11 mouse cellular contexts compared by ENCODE assay signal in genomic region chr10:116208727-116209115, GRCm38 (mm10).
DNase-seq lines count a peak whose midpoint lies in the region; ATAC-seq and TF ChIP-seq lines count a peak whose summit lies in the region.
"Had no signal": no experiment of that assay in that cellular context is flagged by ENCODE, and none has a peak within 500 bp of the region (broad histone marks: within the 10 kb centered on the region; RNA-seq: fewer than 3 reads in every experiment).

No protein-coding gene starts in this region.

- no peaks in the 10 kb centered on the region for H3K27me3 ChIP-seq in midbrain, embryonic 14.5 days (ENCODE audit: control insufficient read depth, insufficient read depth, low read length)
- H3K27me3 ChIP-seq in midbrain, embryonic 16.5 days (ENCODE audit: control insufficient read depth, insufficient read depth, low read depth, low read length), result no peaks in the 10 kb centered on the region
- H3K27me3 ChIP-seq in heart, embryonic 16.5 days (ENCODE audit: control insufficient read depth, insufficient read depth, low read length), result no peaks in the 10 kb centered on the region
- H3K27me3 ChIP-seq in limb, embryonic 13.5 days, result 0 out of 2 replicates have a peak, but pooled peaks cover 2% of the 10 kb centered on the region
- no peaks in the 10 kb centered on the region for H3K27me3 ChIP-seq in small intestine, adult 2 months (ENCODE audit: control insufficient read depth, insufficient read depth, low read length)
- H3K27me3 ChIP-seq: forebrain, embryonic 12.5 days; intestine, embryonic 15.5 days; midbrain, embryonic 13.5 days had no signal

- no peaks in the 10 kb centered on the region for H3K9me3 ChIP-seq in midbrain, embryonic 14.5 days (ENCODE audit: control insufficient read depth, low read length)
- H3K9me3 ChIP-seq in midbrain, embryonic 16.5 days (replicated peaks; ENCODE audit: control insufficient read depth, low read length, poor library complexity, severe bottlenecking), result no peaks in the 10 kb centered on the region
- H3K9me3 ChIP-seq in heart, embryonic 16.5 days (replicated peaks; ENCODE audit: control insufficient read depth, low read length), result no peaks in the 10 kb centered on the region
- H3K9me3 ChIP-seq in limb, embryonic 13.5 days, result no peaks in the 10 kb centered on the region
- H3K9me3 ChIP-seq: forebrain, embryonic 12.5 days; intestine, embryonic 15.5 days; midbrain, embryonic 13.5 days had no signal

- no peak overlapping the region for H3K4me3 ChIP-seq in midbrain, embryonic 14.5 days (replicated peaks; ENCODE audit: low read depth, low read length)
- no peak overlapping the region for H3K4me3 ChIP-seq in midbrain, embryonic 16.5 days (ENCODE audit: low read depth, low read length)
- no peak overlapping the region for H3K4me3 ChIP-seq in heart, embryonic 16.5 days (ENCODE audit: low read length)
- H3K4me3 ChIP-seq in limb, embryonic 13.5 days, result no peak overlapping the region
- no peak overlapping the region for H3K4me3 ChIP-seq in small intestine, adult 2 months (ENCODE audit: low read depth, low read length)
- H3K4me3 ChIP-seq: forebrain, embryonic 12.5 days; intestine, embryonic 15.5 days; midbrain, embryonic 13.5 days had no signal

- 62% methylated on average over 9 of the region's 9 CpGs for WGBS in midbrain, embryonic 14.5 days
- WGBS in midbrain, embryonic 16.5 days, result 62% methylated on average over 9 of the region's 9 CpGs
- WGBS in heart, embryonic 16.5 days, result 25% methylated on average over 9 of the region's 9 CpGs
- 42% methylated on average over 9 of the region's 9 CpGs for WGBS in limb, embryonic 13.5 days
- 70% methylated on average over 9 of the region's 9 CpGs for WGBS in small intestine, adult 2 months

- no peaks in the 10 kb centered on the region for H3K4me1 ChIP-seq in midbrain, embryonic 14.5 days (ENCODE audit: control insufficient read depth, insufficient read depth, low read length)
- no peaks in the 10 kb centered on the region for H3K4me1 ChIP-seq in midbrain, embryonic 16.5 days (ENCODE audit: control insufficient read depth, insufficient read depth, low read length)
- H3K4me1 ChIP-seq in heart, embryonic 16.5 days (ENCODE audit: control insufficient read depth, insufficient read depth, low read length), result peaks cover 4% of the 10 kb centered on the region; the same call in 1 of the 2 replicates
- H3K4me1 ChIP-seq in limb, embryonic 13.5 days, result peaks cover 12% of the 10 kb centered on the region
- peaks cover 2% of the 10 kb centered on the region; the same call in 1 of the 2 replicates for H3K4me1 ChIP-seq in small intestine, adult 2 months (ENCODE audit: control insufficient read depth, insufficient read depth, insufficient read length, low read length)

- no peak overlapping the region for H3K27ac ChIP-seq in midbrain, embryonic 14.5 days (replicated peaks; ENCODE audit: low read depth, low read length)
- no peak overlapping the region for H3K27ac ChIP-seq in midbrain, embryonic 16.5 days (ENCODE audit: low read length)
- peak overlapping the region; percentile 60 for H3K27ac ChIP-seq in heart, embryonic 16.5 days (ENCODE audit: low read length)
- no peak overlapping the region for H3K27ac ChIP-seq in limb, embryonic 13.5 days
- 0 out of 2 replicates have a peak overlapping the region, but pooled peaks have one; percentile 6 for H3K27ac ChIP-seq in small intestine, adult 2 months (ENCODE audit: insufficient read depth, low read depth, low read length)
- H3K27ac ChIP-seq: forebrain, embryonic 12.5 days; intestine, embryonic 15.5 days; midbrain, embryonic 13.5 days had no signal

- H3K36me3 ChIP-seq in midbrain, embryonic 14.5 days (ENCODE audit: control insufficient read depth, insufficient read depth, low read length), result no peaks in the 10 kb centered on the region
- H3K36me3 ChIP-seq in midbrain, embryonic 16.5 days (ENCODE audit: control insufficient read depth, insufficient read depth, low read length), result no peaks in the 10 kb centered on the region
- H3K36me3 ChIP-seq in heart, embryonic 16.5 days (ENCODE audit: control insufficient read depth, insufficient read depth), result no peaks in the 10 kb centered on the region
- H3K36me3 ChIP-seq in limb, embryonic 13.5 days, result no peaks in the 10 kb centered on the region
- H3K36me3 ChIP-seq in small intestine, adult 2 months (ENCODE audit: control insufficient read depth, insufficient read depth, low read length), result no peaks in the 10 kb centered on the region
- H3K36me3 ChIP-seq: forebrain, embryonic 12.5 days; intestine, embryonic 15.5 days; midbrain, embryonic 13.5 days had no signal

- no peak overlapping the region for H3K4me2 ChIP-seq in midbrain, embryonic 14.5 days (ENCODE audit: low read length)
- no peak overlapping the region for H3K4me2 ChIP-seq in midbrain, embryonic 16.5 days (ENCODE audit: low read length)
- peak overlapping the region; percentile 38 for H3K4me2 ChIP-seq in heart, embryonic 16.5 days (ENCODE audit: low read depth, low read length)
- peak overlapping the region; percentile 49; the same call in 1 of the 2 replicates for H3K4me2 ChIP-seq in limb, embryonic 13.5 days (replicated peaks)
- H3K4me2 ChIP-seq: intestine, embryonic 15.5 days had no signal

- no peak for TF ChIP-seq POLR2A in small intestine, adult 2 months (IDR thresholded peaks at IDR 0.05; ENCODE audit: low read depth, low read length)

- no peak overlapping the region for H3K9ac ChIP-seq in midbrain, embryonic 14.5 days (replicated peaks; ENCODE audit: low read length)
- no peak overlapping the region for H3K9ac ChIP-seq in midbrain, embryonic 16.5 days (ENCODE audit: low read depth, low read length)
- H3K9ac ChIP-seq in heart, embryonic 16.5 days (ENCODE audit: low read length), result no peak overlapping the region; the same call in 1 of the 2 replicates
- no peak overlapping the region for H3K9ac ChIP-seq in limb, embryonic 13.5 days
- H3K9ac ChIP-seq: forebrain, embryonic 12.5 days; intestine, embryonic 15.5 days had no signal

- no peak for ATAC-seq in midbrain, embryonic 14.5 days (ENCODE audit: low FRiP score, low TSS enrichment)
- ATAC-seq in midbrain, embryonic 16.5 days, result no peak
- ATAC-seq in heart, embryonic 16.5 days (replicated peaks; ENCODE audit: extremely low read depth, insufficient read depth, low FRiP score), result 0 out of 2 replicates have a peak, but pooled peaks have one; percentile 31
- ATAC-seq in limb, embryonic 13.5 days (ENCODE audit: low FRiP score, low read depth), result no peak
- ATAC-seq: intestine, embryonic 15.5 days had no signal

- no peak for TF ChIP-seq CTCF in small intestine, adult 2 months (IDR thresholded peaks at IDR 0.05; ENCODE audit: extremely low read depth, insufficient read length, insufficient replicate concordance, low read depth, low read length)

- intact Hi-C loops in left cerebral cortex, postnatal 14 days (cut with DNase I), result loop anchor here (1.0 to 5.0 kb wide), 2 partner anchors 59 to 111 kb away; no protein-coding TSS in a partner anchor

- peak; percentile 15 for DNase-seq in midbrain, embryonic 14.5 days
- DNase-seq in cerebellum, adult 8-10 months, result no peak
- DNase-seq in left cerebral cortex, postnatal 14 days (ENCODE audit: low spot score in 2 of 2), result no peak
- DNase-seq in cerebellum, adult 9-10 months, result no peak

Comparison
In these comparisons a context has a peak if more than half of its experiments do, and no peak if none do; other contexts are left out.
1. H3K27ac ChIP-seq: peak in heart, embryonic 16.5 days (single experiment) and small intestine, adult 2 months (single experiment); none in midbrain, embryonic 14.5 days (single experiment), midbrain, embryonic 16.5 days (single experiment) and limb, embryonic 13.5 days (single experiment).
2. H3K4me2 ChIP-seq: peak in heart, embryonic 16.5 days (single experiment) and limb, embryonic 13.5 days (single experiment); none in midbrain, embryonic 14.5 days (single experiment) and midbrain, embryonic 16.5 days (single experiment).